Mouse (Mus musculus): ENCODE measurements at regions not wholly inside any gene's neighbourhood (a gene's known extent, or its start where the extent isn't known, plus 50 kb on each side); places are given as distances from the start of the nearest gene placed in this dataset.

DNA sequence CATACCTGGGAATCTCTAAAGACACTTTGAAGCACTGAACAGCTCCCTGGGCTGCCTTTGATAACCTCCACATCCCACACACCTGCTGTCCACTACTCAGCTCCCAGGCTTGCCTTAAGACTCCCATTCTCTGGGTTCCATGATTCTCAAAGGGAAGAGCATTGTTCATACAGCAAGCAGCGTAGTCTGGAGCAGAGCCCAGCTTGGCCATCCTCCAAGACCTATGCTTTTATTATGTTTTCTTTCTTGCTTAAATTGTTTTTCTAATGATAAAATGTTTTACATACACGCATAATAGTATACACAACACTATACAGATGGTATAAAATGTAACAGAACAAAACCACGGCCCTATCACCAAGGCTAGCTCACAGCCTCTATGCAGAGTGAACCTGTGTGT lies 257.0 kb downstream of the Clic5 start:
- TF ChIP-seq CTCF (IDR thresholded peaks at IDR 0.05; ENCODE audit: low read depth) (no peak), EP300 (IDR thresholded peaks at IDR 0.05; ENCODE audit: low read depth) (no peak)
